Mouse (Mus musculus): Measurements from ENCODE around the gene Arhgap4. TPM values are rescaled to one million over a fixed set of nuclear protein-coding genes. Genes with fewer than 3 reads are reported as not detected.

The Arhgap4 gene
- 3.7 and 4.0 TPM in 2 replicates for polyA plus RNA-seq (2015; fragmentation: Nextera tagmentation; extraction: Ambion mirVana)

- WGBS: 18% methylated on average over 43 of the region's 43 CpGs
Observed at GRCm38 (mm10) chrX:73921823-73922549, at the start of gene Arhgap4, which contains the start of gene Naa10. Arhgap4 (minus strand) TSS chrX:73921870. Naa10 (minus strand) TSS chrX:73921944.

GRCm38 (mm10) chrX:73970781-73971180 lies 49.1 kb upstream of the Arhgap4 start:
- Histone ChIP-seq H3K4me1 (no peaks in the 10 kb centered on the region), H3K36me3 (no peaks in the 10 kb centered on the region), H3K9ac (no peak overlapping the region), H3K4me2 (no peak overlapping the region), H3K27ac (no peak overlapping the region), H3K9me3 (replicated peaks) (no peaks in the 10 kb centered on the region), H3K27me3 (peaks cover 7% of the 10 kb centered on the region), H3K4me3 (replicated peaks) (no peak overlapping the region)
- no peak for ATAC-seq (replicated peaks; ENCODE audit: low FRiP score)

More at GRCm38 (mm10) chrX:73921823-73922549, at the start of gene Arhgap4, which contains the start of gene Naa10:
- peaks cover 28% of the 10 kb centered on the region for H3K36me3 ChIP-seq
- peaks cover 4% of the 10 kb centered on the region; the same call in 1 of the 2 replicates for H3K4me1 ChIP-seq
- H3K9ac ChIP-seq: peak within 1 kb of the TSS; percentile 59
- no peaks in the 10 kb centered on the region for H3K27me3 ChIP-seq
- peak within 1 kb of the TSS; percentile 88 for H3K27ac ChIP-seq
- peak within 1 kb of the TSS; percentile 63 for H3K4me3 ChIP-seq (replicated peaks)
- peak within 1 kb of the TSS; percentile 70 for H3K4me2 ChIP-seq
- ATAC-seq (replicated peaks; ENCODE audit: low FRiP score): peak; percentile 97
- H3K9me3 ChIP-seq (replicated peaks): no peaks in the 10 kb centered on the region

GRCm38 (mm10) chrX:73969729-73970128 lies 48.1 kb upstream of the Arhgap4 start:
- no peak for ATAC-seq (replicated peaks; ENCODE audit: low FRiP score)
- Histone ChIP-seq H3K4me2 (no peak overlapping the region), H3K36me3 (no peaks in the 10 kb centered on the region), H3K9me3 (replicated peaks) (no peaks in the 10 kb centered on the region), H3K27ac (no peak overlapping the region), H3K4me1 (no peaks in the 10 kb centered on the region), H3K27me3 (peaks cover 7% of the 10 kb centered on the region), H3K9ac (no peak overlapping the region), H3K4me3 (replicated peaks) (no peak overlapping the region)
- 89% methylated on average over 2 of the region's 2 CpGs for WGBS

- peaks cover 7% of the 10 kb centered on the region for H3K27me3 ChIP-seq
- no peaks in the 10 kb centered on the region for H3K36me3 ChIP-seq
- no peak overlapping the region for H3K4me2 ChIP-seq
- no peak overlapping the region for H3K27ac ChIP-seq
- no peak overlapping the region for H3K9ac ChIP-seq
- WGBS: 67% methylated on average over 1 of the region's 1 CpGs
- no peak overlapping the region for H3K4me3 ChIP-seq (replicated peaks)
- no peaks in the 10 kb centered on the region for H3K9me3 ChIP-seq (replicated peaks)
- ATAC-seq (replicated peaks; ENCODE audit: low FRiP score): no peak
- H3K4me1 ChIP-seq: peaks cover 3% of the 10 kb centered on the region
Observed at GRCm38 (mm10) chrX:73969167-73969566, 47.5 kb upstream of the Arhgap4 start.

GRCm38 (mm10) chrX:73967177-73968075 lies 45.8 kb upstream of the Arhgap4 start:
- peak overlapping the region; percentile 65 for H3K9ac ChIP-seq
- peak; percentile 90 for ATAC-seq (replicated peaks; ENCODE audit: low FRiP score)
- H3K36me3 ChIP-seq: peaks cover 3% of the 10 kb centered on the region; the same call in 1 of the 2 replicates
- H3K4me1 ChIP-seq: peaks cover 13% of the 10 kb centered on the region
- WGBS: 16% methylated on average over 59 of the region's 60 CpGs
- H3K4me2 ChIP-seq: peak overlapping the region; percentile 57
- no peaks in the 10 kb centered on the region for H3K9me3 ChIP-seq (replicated peaks)
- H3K4me3 ChIP-seq (replicated peaks): peak overlapping the region; percentile 73
- peaks cover 7% of the 10 kb centered on the region for H3K27me3 ChIP-seq
- H3K27ac ChIP-seq: peak overlapping the region; percentile 99

GRCm38 (mm10) chrX:73966248-73967176 lies 44.8 kb upstream of the Arhgap4 start, which contains the start of gene Hcfc1:
Hcfc1 (minus strand) TSS chrX:73966357.
- peak; percentile 73 for ATAC-seq (replicated peaks; ENCODE audit: low FRiP score)
- Histone ChIP-seq H3K27ac (peak within 1 kb of the TSS; percentile 99), H3K9ac (peak within 1 kb of the TSS; percentile 65), H3K4me3 (replicated peaks) (peak within 1 kb of the TSS; percentile 73), H3K36me3 (peaks cover 7% of the 10 kb centered on the region; the same call in 1 of the 2 replicates), H3K9me3 (replicated peaks) (no peaks in the 10 kb centered on the region), H3K4me2 (peak within 1 kb of the TSS; percentile 68), H3K4me1 (peaks cover 15% of the 10 kb centered on the region), H3K27me3 (peaks cover 7% of the 10 kb centered on the region)
- 19% methylated on average over 58 of the region's 58 CpGs for WGBS

- H3K27ac ChIP-seq: peak overlapping the region; percentile 99
- peak overlapping the region; percentile 73 for H3K4me3 ChIP-seq (replicated peaks)
- peaks cover 15% of the 10 kb centered on the region for H3K4me1 ChIP-seq
- peaks cover 7% of the 10 kb centered on the region for H3K27me3 ChIP-seq
- peaks cover 11% of the 10 kb centered on the region; the same call in 1 of the 2 replicates for H3K36me3 ChIP-seq
- H3K4me2 ChIP-seq: peak overlapping the region; percentile 68
- H3K9me3 ChIP-seq (replicated peaks): no peaks in the 10 kb centered on the region
- no peak for ATAC-seq (replicated peaks; ENCODE audit: low FRiP score)
- WGBS: 28% methylated on average over 20 of the region's 20 CpGs
- H3K9ac ChIP-seq: peak overlapping the region; percentile 65
Observed at GRCm38 (mm10) chrX:73965307-73965706, 43.6 kb upstream of the Arhgap4 start.

- 0 out of 2 replicates have a peak overlapping the region, but pooled peaks have one; percentile 9 for H3K27ac ChIP-seq
- H3K9me3 ChIP-seq (replicated peaks): no peaks in the 10 kb centered on the region
- peaks cover 16% of the 10 kb centered on the region for H3K36me3 ChIP-seq
- H3K9ac ChIP-seq: peak overlapping the region; percentile 65
- peak overlapping the region; percentile 68 for H3K4me2 ChIP-seq
- WGBS: 30% methylated on average over 3 of the region's 3 CpGs
- H3K27me3 ChIP-seq: peaks cover 7% of the 10 kb centered on the region
- no peak for ATAC-seq (replicated peaks; ENCODE audit: low FRiP score)
- H3K4me3 ChIP-seq (replicated peaks): peak overlapping the region; percentile 73
- H3K4me1 ChIP-seq: peaks cover 15% of the 10 kb centered on the region
Observed at GRCm38 (mm10) chrX:73964363-73964762, 42.7 kb upstream of the Arhgap4 start.

GRCm38 (mm10) chrX:73954988-73955387 lies 33.3 kb upstream of the Arhgap4 start:
- Histone ChIP-seq H3K4me2 (no peak overlapping the region), H3K4me3 (replicated peaks) (no peak overlapping the region), H3K9me3 (replicated peaks) (no peaks in the 10 kb centered on the region), H3K27me3 (no peaks in the 10 kb centered on the region), H3K27ac (no peak overlapping the region), H3K9ac (no peak overlapping the region), H3K4me1 (no peaks in the 10 kb centered on the region), H3K36me3 (peaks cover 95% of the 10 kb centered on the region)
- WGBS: 93% methylated on average over 6 of the region's 6 CpGs
- ATAC-seq (replicated peaks; ENCODE audit: low FRiP score): no peak

GRCm38 (mm10) chrX:73952603-73953002 lies 30.9 kb upstream of the Arhgap4 start:
- Histone ChIP-seq H3K36me3 (peaks cover 94% of the 10 kb centered on the region), H3K4me1 (no peaks in the 10 kb centered on the region)
- WGBS: 87% methylated on average over 5 of the region's 5 CpGs

GRCm38 (mm10) chrX:73949341-73949740 lies 27.7 kb upstream of the Arhgap4 start:
- H3K36me3 ChIP-seq: peaks cover 95% of the 10 kb centered on the region
- no peaks in the 10 kb centered on the region for H3K27me3 ChIP-seq
- no peak overlapping the region for H3K9ac ChIP-seq
- no peaks in the 10 kb centered on the region for H3K4me1 ChIP-seq
- no peak for ATAC-seq (replicated peaks; ENCODE audit: low FRiP score)
- H3K4me3 ChIP-seq (replicated peaks): no peak overlapping the region
- no peak overlapping the region for H3K4me2 ChIP-seq
- H3K27ac ChIP-seq: no peak overlapping the region
- H3K9me3 ChIP-seq (replicated peaks): no peaks in the 10 kb centered on the region
- WGBS: 93% methylated on average over 10 of the region's 10 CpGs

More at GRCm38 (mm10) chrX:73952603-73953002, 30.9 kb upstream of the Arhgap4 start:
- Histone ChIP-seq H3K4me2 (no peak overlapping the region), H3K27ac (no peak overlapping the region), H3K9me3 (replicated peaks) (no peaks in the 10 kb centered on the region), H3K9ac (no peak overlapping the region), H3K27me3 (no peaks in the 10 kb centered on the region), H3K4me3 (replicated peaks) (no peak overlapping the region)
- ATAC-seq (replicated peaks; ENCODE audit: low FRiP score): no peak
